Mouse (Mus musculus) liver, adult 2 months (tissue): ENCODE results near the gene Gm3594.
"Not testable (repeated sequence)": the region's sequence is repeated elsewhere in the genome, so short reads cannot be mapped to it uniquely, and the experiment has no call there.

Experiments
- CTCF ChIP-seq: fragments of 200-500 bp; IDR thresholded peaks from 2 replicates; pipeline ENCODE4 v1.5.1; 2011; ENCODE audit warnings: low read depth, low read length, control low read depth
- POLR2A ChIP-seq: fragments of 200-500 bp; IDR thresholded peaks from 2 replicates; pipeline ENCODE4 v1.6.1; 2011; ENCODE audit warnings: low read length, control low read depth; ENCODE audit not compliant: insufficient read depth; ENCODE audit errors: extremely low read depth

DNA sequence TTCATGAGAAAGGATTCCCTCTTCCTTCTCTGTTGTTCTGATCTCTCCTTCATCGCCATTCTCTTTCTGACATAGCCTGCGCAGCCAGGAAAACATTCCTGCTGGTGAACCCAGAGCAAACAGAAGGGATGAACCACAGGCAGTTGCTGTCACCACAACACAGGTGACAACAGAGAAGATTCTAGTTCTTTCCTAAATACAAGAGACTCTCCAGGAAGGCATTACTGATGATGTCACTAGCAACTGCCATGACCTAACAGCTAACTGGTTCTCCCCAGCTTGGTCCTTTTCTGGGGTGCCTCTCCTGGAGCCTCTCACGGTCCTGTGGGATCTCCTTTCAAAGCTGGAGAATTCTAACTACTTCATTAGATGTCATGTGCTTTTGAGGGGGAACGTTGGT lies 54.2 kb downstream of the Gm3594 start, which contains the start of gene Gm16440:
- not testable (repeated sequence) for TF ChIP-seq CTCF, POLR2A
